Mouse (Mus musculus) lung, postnatal 25 days (tissue): ENCODE results near the gene Mre11a.

Experiments used
- DNase-seq: peaks from one replicate; pipeline ENCODE4 v3.0.0; 2022; ENCODE audit warnings: low spot score

The Mre11a gene

DNA sequence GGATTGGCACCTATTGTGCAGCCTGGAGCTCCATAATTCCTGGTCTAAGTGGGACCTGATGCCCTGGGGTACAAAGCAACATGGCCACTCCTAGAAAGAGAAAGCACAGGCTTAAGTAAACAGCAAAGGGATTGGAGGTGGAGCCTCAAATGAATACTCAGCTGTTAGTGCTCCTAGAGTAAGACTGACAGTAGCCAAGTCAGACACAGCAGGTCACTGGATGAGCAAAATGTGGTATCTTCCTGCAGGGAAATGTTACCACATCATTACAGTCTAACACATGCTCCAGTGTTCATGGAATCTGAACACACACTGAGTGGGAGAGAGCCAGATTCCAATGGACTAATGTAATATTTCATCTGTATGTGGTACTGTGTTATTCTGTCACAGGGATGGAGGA is 36.9 kb downstream of the Mre11a start:
- DNase-seq = no peak

DNA sequence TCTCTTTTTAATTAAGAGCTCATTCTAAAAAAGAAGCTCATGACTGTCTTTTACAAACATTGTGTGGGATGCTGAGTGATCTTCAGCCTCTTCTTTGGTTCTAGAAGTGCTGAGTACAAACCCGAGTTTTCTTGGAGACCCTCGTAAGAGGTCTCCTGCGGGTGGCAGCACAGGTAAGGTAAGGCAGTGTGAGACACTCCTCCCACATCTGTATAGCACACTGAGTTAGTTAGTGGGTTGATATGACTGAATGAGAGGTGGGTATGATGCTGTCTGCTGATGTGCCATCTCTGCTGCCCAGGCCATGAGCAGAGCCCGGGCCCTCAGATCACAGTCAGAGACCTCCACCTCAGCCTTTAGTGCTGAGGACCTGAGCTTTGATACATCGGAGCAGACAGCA is 40.4 kb downstream of the Mre11a start:
- DNase-seq = no peak

DNA sequence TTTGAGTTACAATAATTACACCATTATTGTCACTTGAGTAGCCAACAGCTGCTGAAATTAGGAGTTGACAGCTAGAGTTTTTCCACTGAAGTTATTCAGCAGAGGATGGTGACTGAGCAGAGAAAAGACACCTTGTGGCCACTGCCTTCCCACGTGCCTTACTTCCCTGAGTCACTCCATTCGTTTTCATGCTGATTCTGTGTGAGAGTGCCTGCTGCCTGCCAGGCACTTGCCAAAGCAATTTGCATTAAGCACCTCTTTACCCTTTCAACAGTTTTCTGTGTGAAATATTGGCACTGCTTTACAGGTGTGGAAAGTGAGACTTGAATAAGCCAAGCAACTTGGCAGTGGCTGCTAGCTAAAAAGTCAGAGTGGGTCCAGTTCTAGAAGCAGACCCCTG is 43.4 kb downstream of the Mre11a start:
- peak; percentile 26 for DNase-seq

DNA sequence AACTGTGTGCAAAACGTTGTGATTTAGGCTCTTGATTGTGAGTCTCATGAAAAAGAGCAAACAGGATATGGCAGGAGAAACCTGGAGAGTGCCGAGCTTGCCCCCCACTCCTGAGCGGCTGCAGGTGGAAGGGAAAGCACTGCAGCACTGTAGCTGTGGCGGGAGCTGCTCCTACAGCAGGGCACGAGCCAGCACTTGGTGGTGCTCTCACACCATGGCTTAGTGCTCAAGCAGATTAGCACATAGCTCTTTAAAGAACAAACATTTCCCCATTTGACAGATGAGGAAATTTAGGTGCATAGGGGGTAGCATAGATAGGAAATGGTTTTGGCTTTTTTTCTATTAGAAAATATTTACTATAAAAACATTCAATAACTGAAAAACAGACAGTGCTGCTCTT is 47.6 kb downstream of the Mre11a start:
- DNase-seq = no peak

DNA sequence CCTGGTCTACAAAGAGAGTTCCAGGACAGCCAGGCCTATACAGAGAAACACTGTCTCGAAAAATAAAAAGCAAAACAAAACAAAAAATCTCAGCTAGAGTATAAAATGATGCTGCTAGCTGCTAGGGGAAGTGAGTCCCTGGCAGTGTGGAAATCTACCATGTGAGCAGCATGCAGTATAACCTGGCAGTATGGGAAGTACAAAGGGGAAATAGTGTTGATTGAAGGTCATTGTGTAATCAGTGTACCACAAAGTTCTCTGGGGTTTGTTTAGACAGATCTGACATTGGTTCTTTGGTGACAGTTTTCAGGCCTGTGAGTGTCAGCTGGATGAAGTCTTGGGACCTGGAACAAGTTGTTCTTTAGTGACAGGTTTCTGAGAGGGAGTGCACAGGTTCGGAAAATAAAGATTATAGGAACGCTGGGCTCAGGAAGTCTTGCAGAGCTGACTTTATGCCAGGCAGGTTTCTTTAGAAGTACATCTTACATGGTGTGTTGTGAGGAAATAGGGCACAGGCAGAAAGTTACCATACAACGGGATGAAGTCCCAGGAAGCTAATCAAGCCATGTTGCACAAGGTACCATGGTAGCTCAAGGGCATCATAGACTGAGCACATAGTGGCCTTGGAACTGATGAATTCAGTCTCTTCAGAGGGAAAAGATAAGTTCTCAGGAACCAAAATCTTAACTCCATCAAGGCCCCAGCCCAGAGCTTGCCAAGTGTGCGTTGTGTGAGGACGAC is 51.1 kb downstream of the Mre11a start:
- DNase-seq = peak; percentile 10

DNA sequence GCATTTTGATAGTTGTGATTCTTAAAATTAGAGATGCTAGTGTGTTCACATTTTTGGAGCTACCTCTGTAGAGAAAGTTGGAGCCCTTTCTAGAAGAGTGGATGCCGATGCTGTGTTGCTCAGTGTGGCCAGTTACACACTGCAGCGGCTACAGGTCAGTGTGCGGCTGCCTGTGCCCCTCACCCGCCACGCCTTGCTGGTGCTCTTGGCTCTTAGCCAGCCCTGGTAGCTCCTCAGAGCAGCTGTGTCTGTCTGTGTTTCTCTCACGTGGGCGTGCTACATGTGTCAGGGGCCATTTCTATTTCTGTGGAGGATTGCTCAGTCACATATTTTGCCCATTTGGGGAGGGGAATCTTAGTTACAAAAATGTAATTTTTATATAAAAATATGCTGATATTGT is 55.1 kb downstream of the Mre11a start:
- no peak for DNase-seq

DNA sequence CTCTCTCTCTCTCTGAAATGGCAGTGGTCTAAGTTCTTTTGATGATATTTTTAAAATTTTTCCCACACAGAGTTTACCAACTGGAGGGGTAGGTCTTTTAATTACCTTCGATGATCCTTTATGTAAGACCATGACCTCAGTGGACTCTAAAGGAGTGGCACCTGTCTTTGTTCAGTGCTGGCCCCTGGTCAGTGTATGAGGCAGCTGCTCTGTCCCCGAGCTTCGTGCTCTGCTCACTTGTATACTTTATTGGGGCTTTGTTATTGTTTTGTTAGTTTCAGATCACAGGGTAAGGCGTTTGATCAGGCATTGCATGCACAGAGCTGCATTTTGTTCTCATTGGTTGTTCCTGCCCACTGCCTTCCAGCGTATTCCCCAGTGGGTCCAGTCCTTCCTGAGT is 55.5 kb downstream of the Mre11a start:
- DNase-seq = no peak

DNA sequence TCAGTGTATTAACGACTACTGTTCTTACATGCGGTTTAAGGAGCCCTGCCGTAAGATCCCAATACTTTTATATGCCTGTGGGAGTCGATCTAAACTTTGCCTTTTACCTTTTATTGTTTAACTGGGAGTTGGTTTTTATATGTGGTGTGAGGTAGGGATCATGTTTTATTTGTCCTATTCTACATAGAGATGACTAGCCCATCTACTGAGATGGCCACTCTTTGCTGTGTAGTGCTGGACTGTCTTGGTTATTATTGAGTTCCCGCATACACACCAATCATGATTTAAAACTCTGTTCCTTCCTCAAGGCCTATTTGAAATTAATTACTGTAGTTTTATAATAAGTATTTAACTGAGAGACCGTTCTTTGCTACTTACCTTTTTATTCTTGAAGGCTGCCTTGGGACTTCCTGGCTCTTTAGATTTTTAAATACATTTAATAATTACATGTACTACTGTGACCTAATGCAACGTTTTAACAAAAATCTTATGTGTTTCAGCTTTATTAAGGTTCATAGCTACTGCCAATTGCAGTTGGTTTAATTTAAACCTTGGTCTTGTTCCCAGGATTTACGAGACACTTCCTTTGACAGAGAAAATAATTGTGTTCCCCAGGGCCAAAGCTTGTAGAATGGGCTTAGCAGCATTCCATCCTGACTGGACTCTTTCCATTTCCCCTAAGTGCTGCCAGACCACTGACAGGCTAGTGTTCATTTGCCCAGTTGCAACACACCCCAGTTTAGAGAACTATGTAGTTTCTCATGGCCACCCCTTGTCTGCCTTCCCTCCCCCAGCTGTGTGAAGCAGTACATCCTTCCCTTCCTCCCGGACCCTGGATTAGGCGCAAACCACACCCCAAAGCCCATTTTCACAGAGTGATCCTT is 57.7 kb downstream of the Mre11a start:
- peak; percentile 34 for DNase-seq

DNA sequence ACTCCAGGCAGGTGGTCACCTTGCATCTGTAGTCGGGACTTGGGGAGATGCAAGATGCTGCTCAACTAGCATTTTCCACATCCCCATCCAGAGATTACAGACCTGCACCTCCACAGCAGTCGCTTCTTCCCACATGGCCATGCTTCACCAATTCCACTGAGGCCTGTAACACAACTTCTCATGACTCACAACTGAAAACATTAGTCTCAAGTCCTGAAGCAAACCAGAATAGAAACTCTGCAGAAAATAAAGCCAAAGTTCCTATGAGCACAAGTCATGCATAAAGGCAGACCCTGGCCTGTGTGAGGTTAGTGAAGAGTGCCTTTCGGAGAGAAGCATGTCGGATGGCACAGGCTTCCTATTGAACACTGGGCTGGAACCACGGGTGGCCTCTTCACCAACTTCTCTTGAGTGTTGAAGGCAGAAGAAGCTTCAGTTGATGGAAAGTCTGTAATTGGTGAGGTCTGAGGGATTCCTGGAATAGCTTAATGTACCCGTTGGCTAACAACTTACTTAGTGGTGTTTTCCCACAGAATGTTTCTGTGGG is 58.9 kb downstream of the Mre11a start:
- no peak for DNase-seq

DNA sequence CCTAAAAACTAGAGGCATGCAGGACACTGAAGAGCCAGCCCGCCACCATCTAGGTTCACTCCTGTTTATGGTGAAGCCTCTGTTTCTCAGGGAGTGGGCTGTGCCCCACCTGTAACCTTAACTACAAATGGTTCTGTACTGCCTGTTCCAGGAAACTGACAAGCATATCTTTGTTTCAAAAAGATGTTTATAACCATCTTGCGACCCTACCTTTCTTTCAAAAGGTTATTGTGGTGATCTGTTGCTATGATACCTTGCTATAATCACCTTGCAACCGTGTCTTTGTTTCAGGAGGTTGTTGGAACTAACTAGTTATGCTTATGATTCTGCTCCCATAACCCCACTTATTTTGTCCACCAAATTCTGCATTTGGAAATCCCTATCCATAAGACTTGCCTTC is 59.4 kb downstream of the Mre11a start:
- DNase-seq = no peak

DNA sequence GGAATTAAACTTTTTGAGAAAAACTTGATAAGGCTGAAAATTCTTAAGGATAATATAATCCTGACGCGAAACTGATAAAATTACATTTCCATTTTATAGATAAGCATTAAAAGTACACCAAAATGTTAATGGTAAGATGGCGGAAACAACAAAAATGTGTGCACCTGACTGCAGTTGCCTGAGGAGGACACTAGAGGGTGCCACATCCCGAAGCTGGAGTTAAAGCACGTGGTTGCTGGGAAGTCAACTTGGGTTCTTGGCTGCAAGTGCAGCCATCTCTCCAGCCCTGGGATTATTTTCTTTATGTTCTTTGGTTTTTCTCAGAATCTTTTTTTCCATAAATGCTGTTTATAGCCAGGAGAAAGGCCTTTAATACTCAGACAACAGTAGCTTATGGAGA is 62.0 kb downstream of the Mre11a start:
- no peak for DNase-seq

DNA sequence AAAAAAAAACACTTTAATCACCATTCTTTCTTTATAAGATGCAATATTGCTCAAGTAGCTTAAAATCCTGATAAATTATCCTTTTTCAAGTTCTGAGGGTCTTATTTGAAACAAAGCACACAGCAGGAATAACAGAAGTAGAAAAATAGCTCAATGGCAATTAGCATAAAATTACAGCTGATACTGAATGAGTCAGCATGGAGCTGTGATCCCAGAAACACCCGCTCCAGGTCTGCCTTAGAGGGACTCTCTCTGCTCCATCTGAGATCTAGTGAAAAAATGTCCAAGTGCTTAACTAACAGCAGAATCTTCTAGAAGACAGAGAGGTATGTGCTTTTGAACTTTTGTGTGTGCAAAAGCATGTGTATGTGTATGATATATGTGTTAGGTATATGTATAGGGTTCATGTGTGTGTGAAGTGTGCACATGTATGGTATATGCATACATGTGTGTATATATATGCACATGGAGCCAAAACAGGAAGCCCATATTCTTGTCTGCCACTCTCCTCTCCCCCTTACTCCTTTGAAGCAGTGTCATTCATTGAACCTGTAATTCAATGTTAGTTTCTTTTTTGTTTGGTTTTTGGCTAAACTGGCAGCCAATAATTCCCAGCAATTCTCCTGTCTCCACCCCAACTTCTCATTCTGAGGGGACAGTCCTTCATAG is 63.9 kb downstream of the Mre11a start:
- no peak for DNase-seq

DNA sequence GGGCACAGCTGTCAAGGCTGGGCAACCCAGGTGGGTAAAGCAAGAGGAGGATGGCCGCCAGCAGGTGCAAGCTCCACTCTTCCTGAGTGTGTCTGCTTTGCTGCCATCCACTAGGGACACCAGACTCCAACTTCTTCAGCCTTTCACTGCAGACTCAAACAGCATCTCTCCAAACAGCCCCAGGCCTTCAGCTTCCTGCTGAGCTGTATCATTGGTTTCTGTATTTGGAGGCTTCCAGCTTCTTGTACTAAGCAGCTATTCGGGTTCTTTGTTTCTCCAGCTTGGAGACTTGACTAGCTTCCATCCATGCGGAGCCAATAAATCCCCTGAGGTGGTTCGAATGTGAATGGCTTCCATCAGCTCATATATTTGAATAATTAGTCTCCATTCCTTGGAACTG is 70.1 kb downstream of the Mre11a start:
- DNase-seq = no peak

DNA sequence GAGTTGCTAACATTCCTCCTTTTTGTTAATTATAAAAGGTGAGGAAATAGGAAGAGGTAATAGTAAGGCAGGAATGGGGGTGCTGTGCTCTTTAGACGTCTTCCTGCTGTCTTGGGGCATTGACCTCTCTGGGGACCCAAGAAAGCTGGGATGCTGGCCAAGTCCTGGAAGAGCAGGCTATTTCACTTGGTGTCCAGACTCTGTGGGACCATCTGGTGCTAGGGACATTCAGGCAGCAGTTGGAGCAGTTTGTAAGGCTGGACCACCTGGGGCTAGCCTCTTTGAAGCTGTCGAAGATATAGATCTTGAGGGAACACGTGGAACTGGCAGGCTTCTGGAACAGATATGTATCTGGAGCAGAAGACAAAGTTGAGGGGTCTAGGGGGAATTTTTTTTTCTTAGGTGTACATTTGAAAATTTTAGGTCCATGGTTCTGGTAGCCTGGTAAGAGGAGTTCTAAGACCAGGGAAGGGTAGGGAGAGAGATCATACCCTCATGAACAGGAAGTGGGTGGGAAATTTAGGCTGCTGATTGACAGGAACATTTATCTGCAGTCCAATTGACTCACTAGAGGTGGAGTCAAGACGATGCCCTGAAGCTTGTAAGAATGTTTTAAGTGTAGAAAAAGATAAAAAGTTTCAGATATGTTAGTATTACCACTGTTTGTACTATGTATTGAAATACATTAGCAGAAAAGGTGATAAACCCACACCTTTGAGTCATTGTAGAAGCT is 72.6 kb downstream of the Mre11a start:
- no peak for DNase-seq

DNA sequence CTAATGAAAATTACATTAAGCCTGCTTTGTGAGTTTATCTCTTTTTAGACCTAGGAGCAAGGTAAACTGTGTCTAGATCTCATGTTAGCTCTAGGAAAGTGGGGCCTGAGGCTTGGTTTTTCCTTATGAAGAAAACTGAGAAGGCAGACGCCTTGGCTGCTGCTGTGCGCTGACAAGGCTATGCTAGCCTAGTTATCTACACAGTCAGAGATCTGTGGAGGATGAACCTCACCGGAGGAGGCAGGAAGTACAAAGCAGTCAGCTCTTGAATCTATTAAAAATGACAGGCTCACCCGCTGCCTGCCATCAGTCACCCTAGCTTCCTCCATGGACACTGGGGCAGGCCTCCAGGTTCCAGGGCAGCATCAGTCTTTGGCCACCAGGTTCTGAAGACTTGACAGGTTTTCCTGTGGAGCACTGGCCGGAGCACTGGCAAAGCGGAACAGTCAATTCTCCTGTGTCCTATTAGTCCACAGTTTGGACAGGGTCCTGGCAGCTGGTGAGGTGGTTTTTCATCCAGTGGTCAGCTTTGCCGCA is 73.8 kb downstream of the Mre11a start:
- no peak for DNase-seq

DNA sequence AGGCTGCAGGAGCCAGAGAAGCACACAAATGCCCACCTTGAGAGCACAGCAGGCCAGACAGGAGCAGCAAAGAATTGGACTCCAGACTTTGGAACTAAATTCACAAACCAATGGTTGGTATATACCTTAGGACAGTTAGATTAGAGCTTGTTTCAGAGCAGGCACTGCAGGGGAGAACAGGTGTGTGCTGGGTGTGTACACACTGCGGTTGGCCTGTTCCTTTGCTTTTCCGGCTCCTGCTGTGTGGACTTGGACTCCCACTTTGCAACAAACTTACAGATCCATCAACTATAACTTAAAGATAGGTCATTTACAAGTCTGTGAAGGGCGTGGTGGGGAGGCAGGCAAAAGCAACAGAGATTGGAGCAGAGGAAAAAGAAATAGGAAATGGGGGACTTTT is 74.3 kb downstream of the Mre11a start:
- no peak for DNase-seq

DNA sequence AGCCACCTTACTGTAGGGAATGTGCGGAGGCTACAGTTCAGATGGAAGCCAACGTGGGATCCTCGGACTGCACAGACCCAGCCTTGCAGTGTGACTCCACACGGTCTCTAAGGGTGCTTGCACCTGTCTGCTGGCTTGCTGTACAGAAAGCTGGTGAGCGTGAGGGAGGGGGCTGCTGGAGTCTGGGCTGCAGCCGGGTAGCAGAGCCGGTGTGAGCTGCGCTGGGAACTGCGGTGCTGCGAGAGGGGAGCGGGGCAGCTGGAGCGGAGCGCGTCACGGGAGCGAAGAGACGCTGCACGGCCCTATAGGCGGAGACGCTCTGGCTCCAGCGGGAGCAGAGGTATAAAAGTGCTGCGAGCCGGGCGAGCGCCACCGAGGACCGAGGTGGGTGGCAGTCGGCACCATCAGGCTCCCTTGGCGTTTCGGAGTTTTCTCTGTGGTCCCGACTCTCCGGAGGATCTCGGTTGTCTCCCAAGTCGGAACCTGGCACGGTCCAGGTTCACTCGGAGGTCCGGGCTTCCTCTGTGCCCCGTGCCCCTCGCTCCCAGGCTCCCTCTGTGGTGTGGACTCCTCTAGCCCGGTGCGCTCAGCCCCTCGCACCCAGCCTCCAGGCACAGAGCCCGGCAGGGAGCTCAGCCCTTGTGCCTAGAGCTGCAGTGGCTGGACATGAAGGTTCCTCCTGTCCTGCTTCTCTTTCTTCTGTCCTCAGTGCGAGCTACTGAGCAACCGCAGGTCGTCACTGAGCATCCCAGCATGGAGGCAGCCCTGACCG is 75.6 kb downstream of the Mre11a start, which contains the start of gene Gpr83:
Gene Gpr83 (plus strand): TSS at position 343 of the 772 bp plus-strand sequence.
- DNase-seq = no peak

DNA sequence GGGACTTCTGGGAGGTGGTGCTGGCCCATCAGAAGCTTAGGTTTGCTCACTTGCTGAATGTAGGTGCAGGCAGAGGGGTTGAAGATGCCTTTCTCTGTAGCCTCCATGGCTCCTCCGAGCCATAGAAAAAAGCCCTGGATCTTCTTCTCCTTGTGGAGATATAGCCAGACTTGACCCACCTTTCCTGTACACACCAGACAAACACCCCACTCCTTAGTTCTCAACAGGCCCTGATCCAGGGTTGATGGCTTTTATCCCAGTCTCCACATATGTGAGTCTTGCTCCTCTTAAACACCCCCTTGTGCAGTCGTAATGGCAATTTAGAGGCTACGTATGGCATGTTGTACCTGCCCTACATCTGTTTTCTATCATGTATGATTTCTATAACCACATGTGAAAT is 78.7 kb downstream of the Mre11a start:
- no peak for DNase-seq

DNA sequence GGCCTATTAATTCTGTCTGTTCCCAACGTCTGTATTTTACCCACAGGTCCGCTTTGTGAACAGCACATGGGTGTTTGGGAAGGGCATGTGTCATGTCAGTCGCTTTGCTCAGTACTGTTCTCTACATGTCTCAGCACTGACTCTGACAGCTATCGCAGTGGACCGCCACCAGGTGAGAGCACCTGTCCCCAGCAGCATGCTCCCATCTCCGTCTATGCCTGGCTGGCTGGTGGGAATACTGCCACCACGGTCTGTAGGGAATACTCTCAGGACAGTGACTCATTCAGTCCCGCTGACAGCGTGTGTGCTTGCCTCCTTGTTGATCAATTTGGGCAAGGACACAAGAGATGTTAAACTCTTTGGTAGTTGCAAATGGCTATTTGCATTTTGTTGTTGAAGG is 80.3 kb downstream of the Mre11a start:
- no peak for DNase-seq

DNA sequence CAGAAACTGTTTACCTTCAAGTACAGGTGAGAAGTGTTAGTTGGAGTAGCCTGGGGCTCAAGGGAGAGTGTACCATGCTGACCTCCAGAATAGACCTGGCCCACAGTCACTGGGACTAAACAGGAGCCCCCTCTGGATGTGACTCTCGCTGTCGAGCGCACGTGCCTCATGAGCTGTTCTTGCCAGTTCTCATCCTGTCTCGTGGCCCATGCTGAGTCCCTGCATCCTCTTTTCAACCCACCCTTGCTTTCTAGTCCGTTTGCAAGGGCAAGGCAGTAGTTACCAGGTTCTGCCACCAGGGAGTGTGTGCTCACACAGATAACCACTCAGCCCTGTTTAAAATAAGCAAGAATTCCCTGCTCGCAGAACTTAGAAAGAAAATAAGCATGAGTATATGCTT is 82.5 kb downstream of the Mre11a start:
- peak; percentile 19 for DNase-seq

DNA sequence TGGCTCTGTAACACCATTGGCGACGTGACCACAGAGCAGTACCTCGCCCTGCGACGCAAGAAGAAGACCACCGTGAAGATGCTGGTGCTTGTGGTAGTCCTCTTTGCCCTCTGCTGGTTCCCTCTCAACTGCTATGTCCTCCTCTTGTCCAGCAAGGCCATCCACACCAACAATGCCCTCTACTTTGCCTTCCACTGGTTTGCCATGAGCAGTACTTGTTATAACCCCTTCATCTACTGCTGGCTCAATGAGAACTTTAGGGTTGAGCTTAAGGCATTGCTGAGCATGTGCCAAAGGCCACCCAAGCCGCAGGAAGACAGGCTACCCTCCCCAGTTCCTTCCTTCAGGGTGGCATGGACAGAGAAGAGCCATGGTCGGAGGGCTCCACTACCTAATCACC is 83.9 kb downstream of the Mre11a start:
- no peak for DNase-seq
